Mouse (Mus musculus) adrenal gland (tissue): ENCODE results near the gene Camkmt.

Source experiments
- intact Hi-C: fragments of 180-260 bp; cut with DNase I; formaldehyde crosslinking; loops from one replicate; pipeline ENCODE4 v1.15.1; 2025
- long read RNA-seq, 2 experiments: library from polyadenylated mRNA; unstranded; transcript quantifications; one replicate each; pipeline ENCODE4 v2.0.0; 2020; ENCODE audit warnings: borderline replicate concordance in 1 of 2; ENCODE audit not compliant: insufficient replicate concordance in 1 of 2

The Camkmt gene
- long read RNA-seq, experiment 1, partial matches to known transcripts = 1 of 4 reads
- long read RNA-seq, experiment 1, other reads (novel, unspliced or antisense) = 3 of 4 reads
- long read RNA-seq, experiment 2, partial matches to known transcripts = 0 of 4 reads
- long read RNA-seq, experiment 2, other reads (novel, unspliced or antisense) = 4 of 4 reads

DNA sequence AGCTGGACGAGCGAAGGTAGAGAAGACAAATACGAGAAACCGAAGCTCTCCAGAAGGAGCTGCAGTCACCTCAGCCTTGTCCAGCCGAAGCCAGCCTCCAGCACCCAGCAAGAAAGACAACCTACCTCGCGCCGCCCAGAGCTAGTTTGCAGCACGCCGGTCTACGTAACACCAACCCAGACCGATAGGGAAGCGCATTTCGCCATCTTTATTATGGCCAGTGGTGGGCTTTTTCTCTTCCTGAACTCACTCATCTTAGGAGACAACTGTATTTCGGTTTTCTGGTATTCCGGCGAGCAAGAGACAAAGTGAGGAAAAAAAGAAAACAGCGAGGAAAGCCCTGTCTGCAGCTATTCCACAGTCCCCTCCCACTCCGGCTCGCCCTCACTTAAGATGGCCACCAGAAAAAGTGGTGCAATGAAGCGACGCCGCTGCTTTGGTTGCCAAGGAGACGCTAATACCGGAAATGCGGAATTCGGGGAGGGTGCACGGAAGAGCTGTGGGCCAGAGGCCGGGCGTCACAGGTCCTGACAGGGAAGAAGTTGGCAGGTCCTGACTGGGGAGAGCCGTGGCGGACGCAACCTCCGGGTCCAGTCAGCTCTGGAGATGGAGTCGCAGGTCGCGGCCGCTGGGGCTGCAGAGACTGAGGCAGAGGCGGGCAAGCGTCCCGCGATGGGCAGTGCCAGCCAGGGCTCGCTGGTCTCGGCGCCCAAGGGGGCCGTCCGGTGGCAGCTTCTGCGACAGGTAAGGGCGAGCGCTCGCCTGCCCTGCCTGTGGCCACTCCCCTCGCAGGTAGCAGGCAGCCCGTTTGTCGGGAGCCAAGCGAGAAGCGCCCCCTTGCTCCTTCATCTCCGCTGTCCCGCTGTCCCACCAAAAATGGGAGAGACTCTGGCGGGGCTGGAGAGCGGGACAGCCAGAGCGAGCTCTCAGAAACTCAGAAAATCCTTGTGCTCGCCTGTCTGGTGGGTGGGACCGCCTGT is at the start of gene Camkmt, which contains the start of gene Prepl:
Camkmt (plus strand) TSS at position 433 of the 980 bp plus-strand sequence.
Prepl (minus strand) TSS at position 122 of the 980 bp plus-strand sequence.
- intact Hi-C loops = no loop called here

- intact Hi-C loops = no loop called here
These were observed 49.4 kb upstream of the Camkmt start for GRCm38 (mm10) chr17:85040913-85041312.

- intact Hi-C loops = no loop called here
These were observed 47.9 kb upstream of the Camkmt start for GRCm38 (mm10) chr17:85042419-85042818.

GRCm38 (mm10) chr17:85043404-85043816 is 46.9 kb upstream of the Camkmt start:
- intact Hi-C loops = no loop called here

GRCm38 (mm10) chr17:85044466-85044865 is 45.9 kb upstream of the Camkmt start:
- intact Hi-C loops = no loop called here

GRCm38 (mm10) chr17:85045160-85045559 is 45.2 kb upstream of the Camkmt start:
- intact Hi-C loops = no loop called here

DNA sequence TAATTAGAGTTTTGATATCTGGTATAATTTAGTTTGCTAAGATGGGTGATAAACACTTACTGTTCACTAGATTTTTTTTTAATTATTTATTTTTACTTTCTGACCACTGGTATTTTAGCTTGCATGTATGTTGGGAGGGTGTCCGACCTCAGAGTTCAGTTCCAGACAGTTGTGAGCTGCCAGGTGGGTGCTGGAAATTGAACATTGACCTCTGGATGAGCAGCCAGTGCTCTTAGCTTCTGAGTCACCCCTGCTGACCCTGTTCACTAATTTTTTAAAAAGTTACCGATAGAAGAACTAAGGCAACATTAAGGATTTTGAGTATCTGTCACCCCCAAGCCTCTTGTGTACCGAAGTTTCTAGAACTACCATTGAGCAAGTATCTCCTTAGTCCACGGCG is 42.0 kb upstream of the Camkmt start:
- intact Hi-C loops = no loop called here

- intact Hi-C loops = no loop called here
These were observed 32.1 kb upstream of the Camkmt start for GRCm38 (mm10) chr17:85058276-85058675.

DNA sequence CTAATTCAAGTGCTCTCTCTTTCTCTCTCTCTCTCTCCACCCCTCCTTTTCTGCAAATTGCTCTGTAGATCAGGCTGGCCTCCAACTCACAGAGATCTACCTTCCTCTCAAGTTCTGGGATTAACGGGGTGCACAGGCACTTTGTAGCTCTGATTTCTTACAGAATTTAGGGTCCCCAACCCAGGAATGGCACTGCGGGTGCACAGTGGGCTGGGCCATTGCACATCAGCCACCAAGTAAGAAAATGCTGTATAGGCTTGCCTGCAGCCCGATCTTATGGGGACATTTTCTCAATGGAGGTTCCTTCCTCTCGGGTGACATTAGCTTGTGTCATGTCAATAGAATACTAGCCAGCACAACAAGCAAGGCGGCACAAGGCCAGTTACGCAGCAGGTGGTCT is 31.2 kb upstream of the Camkmt start:
- intact Hi-C loops = no loop called here

GRCm38 (mm10) chr17:85063560-85063959 is 26.8 kb upstream of the Camkmt start:
- intact Hi-C loops = no loop called here

- intact Hi-C loops = no loop called here
These were observed 23.0 kb upstream of the Camkmt start for GRCm38 (mm10) chr17:85067331-85067730.

DNA sequence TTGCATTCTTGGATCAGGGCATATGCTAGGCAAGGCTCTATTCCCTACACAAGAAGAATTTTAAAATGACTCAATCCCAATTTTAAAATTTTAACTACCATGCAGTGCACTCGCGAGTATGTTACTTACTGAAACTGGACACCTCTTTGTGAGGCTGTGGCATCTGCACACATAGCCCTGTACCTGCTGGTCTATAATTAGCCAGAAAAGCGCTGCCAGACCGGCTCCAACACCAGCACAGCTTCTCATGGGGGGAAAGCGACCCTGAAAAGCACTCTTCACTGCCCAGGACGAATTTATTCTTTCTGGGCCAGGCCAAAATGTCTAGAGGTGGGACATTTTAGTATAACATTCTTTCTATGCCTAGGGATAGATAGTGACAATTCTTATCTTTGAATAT is 19.7 kb upstream of the Camkmt start:
- intact Hi-C loops = no loop called here

DNA sequence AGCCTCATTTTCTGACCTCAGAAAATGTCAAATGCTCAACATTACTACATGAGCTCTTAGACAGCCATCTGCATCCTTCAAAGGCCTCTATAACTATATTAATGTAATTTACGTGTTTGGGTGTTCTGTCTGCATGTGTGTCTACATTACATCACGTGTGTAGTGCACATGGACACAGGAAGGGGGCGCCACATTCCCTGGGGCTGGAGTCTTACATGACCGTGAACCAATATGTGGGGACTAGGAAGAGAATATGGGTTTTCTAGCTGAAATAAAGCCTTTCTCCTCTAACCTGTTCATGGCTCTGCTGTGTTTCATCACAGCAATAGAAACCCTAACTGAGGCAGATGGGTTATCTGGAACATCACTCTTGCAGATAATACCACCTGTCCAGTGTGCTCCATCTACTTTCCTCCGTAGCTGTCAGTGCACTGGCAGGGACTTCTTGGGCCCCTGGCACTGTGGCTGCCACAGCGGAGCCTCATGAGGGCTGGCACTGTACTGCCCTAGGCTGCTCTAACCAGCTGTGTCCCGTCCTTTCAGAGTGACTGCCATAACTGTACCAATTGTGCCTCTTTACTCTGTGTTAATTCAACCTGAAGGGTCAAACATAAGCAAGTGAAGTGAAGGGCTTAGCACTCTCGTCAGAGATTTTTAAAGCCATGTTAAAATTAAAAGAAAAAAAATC is 19.1 kb upstream of the Camkmt start:
- intact Hi-C loops = no loop called here

DNA sequence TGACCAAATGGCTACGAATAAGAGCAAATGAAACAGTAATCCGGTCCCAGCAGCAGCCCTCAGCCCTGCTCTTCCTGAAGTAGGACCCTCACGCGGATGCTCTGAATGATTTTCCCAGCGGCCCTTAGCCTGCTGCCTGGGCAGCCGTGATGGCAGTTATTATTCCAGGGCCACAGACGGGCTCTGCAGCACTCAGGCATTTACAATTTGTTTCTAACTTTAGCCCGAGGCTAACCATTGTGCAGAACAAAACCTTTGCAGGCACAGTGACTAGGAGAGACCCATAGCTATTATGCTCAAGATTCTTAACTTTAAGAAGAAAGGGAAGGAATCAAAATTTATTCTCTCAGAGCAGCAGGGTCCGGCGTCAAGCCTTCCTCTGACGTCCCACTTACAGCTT is 18.0 kb upstream of the Camkmt start:
- intact Hi-C loops = no loop called here

DNA sequence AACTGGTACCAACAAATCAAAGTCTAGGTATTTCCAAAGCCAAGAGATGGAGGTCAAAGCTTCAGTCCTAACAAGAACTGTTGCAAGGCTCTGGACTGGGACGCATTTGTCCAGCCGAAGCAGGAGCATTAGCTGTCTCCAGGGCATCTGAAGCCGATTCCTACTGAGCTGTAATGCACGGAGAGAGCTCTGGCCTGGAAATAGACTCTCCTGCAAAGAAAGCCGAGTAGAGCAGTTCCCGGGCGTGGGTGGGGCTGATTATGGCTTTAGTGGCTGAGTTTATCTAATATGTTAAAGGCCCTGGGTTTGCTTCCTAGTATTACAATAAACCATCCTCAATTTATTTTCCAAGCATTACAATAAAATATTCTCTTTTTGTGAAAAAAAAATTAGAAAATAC is 17.1 kb upstream of the Camkmt start:
- intact Hi-C loops = no loop called here

DNA sequence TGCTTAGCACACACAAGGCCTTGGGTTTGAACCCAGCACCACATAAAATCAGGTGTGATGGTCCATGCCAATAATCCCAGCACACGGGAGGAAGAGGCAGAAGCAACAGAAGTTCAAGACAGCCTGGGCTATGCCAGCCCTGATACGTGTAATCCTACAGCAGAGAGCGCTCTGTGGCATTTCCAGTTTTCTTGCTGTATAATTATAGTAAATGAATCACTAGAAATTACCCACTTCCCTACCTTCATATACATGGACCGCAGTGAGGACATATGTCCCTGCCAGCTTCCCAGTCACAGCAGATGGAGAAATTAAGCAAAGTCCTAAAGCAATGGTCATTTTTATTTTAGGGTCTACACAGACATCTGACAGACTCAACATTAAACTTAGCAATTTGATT is 16.3 kb upstream of the Camkmt start:
- intact Hi-C loops = no loop called here

DNA sequence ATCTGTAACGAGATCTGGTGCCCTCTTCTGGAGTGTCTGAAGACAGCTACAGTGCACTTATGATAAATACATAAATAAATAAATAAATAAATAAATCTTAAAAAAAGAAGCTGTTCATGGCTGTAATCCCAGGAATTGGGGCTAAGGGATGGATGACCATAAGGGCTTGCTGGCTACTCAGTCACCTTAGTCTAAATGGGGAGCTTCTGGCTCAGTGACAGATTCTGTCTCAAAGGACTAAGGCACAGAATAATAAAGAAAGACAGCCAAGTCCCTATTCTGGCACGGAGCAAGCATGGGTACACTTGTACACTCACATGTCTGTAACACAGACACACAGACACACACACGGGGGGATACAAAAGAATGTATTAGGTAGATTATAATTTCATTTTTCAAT is 11.1 kb upstream of the Camkmt start:
- intact Hi-C loops = no loop called here

- intact Hi-C loops = no loop called here
These were observed 9.6 kb upstream of the Camkmt start for GRCm38 (mm10) chr17:85080781-85081180.

GRCm38 (mm10) chr17:85085335-85085734 is 5.0 kb upstream of the Camkmt start:
- intact Hi-C loops = no loop called here

DNA sequence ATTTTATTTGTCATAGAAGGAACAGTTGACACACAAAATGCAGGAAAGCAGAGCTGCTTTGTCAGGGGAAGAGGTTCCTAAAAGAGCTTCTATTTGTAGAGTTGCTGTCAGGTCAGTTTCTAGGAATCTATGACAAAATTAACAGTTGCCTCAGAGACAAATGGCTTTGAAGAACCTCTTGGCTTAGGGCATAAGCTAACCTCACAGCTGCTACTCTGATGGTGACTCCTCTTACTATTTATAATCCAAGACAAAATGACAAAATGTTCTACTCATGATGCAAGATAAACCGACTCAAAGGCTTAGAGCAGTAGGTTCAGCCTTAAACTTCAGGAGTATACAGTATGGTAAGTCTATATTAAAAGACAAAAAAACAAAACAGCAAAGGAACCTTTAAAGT is 3.9 kb upstream of the Camkmt start:
- intact Hi-C loops = no loop called here

- intact Hi-C loops = no loop called here
These were observed 2.8 kb upstream of the Camkmt start for GRCm38 (mm10) chr17:85087591-85087990.

GRCm38 (mm10) chr17:85088401-85088800 is 2.0 kb upstream of the Camkmt start:
- intact Hi-C loops = no loop called here
